Mouse (Mus musculus): Measurements from ENCODE around the gene Ccdc170.

Ccdc170 gene

DNA sequence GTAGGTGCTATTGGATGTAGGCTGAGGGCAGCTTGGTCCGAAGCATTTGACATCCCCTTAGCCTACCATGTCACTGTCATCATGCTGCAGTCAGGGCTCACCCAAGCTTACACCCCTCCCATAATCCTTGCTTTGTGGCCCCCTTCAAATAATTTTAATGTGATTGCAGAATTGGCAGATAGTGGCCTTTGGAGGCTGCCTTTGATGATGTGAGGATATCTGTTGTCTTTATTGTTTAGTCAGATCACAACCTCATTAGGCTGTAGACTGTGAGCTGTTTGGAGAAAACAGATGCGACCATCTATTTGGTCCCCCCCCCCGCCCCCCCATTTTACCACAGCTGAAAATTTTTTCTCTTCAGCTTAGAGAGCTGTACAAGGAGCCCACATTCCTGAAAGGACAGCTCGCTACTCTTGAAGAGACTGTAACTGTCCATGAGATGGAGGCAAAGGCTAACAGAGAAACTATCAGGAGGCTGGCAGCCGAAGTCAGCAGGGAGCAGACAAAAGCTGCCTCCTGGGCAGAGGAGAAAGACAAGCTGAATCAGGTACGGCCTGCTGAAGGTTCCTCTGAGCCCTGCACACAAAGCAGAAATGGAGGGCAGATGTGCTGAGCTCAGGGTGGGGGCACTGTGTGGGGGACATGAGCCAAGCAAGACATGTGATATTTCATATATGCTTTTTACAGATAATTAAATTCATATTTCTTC, 38.2 kb downstream of the Ccdc170 start:
- DNase-seq (ENCODE audit: low read depth, low spot score) = no peak

- peak; percentile 44 for DNase-seq (ENCODE audit: low read depth, low spot score)
These were observed 39.8 kb downstream of the Ccdc170 start for GRCm38 (mm10) chr10:4522116-4522515.

GRCm38 (mm10) chr10:4523078-4523477, 40.8 kb downstream of the Ccdc170 start:
- DNase-seq (ENCODE audit: low read depth, low spot score) = no peak

- DNase-seq (ENCODE audit: low read depth, low spot score) = no peak
These were observed 45.7 kb downstream of the Ccdc170 start for GRCm38 (mm10) chr10:4528043-4528442.

DNA sequence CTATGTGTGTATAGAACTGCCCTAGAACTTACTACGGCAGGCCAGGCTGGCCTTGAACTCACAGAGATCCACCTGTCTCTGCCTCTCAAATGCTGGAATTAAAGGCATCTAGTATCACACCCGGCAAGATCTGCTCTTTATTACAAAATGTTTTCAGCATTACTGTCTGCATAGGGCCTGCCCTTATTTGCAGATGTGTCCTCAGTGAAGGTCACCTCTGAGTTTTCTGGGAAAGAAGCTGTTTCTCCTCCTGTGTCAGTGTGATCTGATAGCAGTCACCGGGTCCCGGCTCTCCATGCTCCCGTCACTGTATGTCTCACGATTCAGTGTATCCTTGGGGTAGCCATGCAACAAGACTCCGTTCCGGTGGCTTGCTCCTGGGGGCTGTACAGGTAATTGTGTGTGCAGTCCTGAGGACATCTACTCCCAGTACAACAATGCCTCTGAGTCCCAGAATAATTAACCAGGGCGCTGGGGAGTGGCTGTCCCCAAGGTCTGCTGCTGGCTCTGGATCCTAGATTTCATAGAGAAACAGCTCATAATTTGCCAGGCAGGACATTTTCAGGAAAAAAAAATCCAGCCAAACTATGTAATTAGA, 48.4 kb downstream of the Ccdc170 start:
- no peak for DNase-seq (ENCODE audit: low read depth, low spot score)

DNA sequence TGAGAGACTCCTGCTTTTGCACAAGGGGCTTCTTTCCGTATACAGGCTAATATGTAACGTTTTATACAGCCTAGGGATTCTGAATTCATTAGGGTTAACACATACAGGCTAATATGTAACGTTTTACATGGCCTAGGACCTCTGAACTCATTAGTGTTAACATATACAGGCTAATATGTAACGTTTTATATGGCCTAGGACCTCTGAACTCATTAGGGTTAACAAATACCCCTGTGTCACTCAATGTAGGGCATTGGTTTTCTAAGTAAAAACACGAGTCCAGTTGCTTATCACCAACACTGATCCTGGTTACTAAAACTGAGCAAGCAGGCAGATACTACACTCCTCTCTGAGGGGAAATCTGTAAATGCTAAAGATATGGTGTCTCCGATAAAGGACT, 49.6 kb downstream of the Ccdc170 start:
- DNase-seq (ENCODE audit: low read depth, low spot score) = no peak

GRCm38 (mm10) chr10:4532731-4533130, 50.4 kb downstream of the Ccdc170 start:
- DNase-seq (ENCODE audit: low read depth, low spot score) = no peak

GRCm38 (mm10) chr10:4533873-4534272, 51.6 kb downstream of the Ccdc170 start:
- DNase-seq (ENCODE audit: low read depth, low spot score) = no peak

DNA sequence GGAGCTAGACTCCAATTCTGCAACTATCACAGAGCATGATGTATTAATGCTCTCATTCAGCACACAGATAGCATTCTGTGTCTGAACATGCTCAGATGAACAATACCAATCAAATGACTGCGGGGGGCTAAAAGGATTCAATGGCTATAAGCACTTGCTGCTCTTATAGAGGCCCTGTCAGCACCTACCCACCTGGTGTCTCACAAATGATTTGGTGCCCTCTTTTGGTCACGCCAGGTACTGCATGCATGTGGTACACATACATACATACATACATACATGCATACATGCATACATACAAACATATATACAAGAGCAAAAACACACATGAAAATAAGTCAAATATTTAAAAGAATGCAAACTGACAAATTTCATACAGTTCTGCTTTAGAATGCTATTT, 63.2 kb downstream of the Ccdc170 start:
- peak; percentile 81 for DNase-seq (ENCODE audit: low read depth, low spot score)

- no peak for DNase-seq (ENCODE audit: low read depth, low spot score)
These were observed 71.3 kb downstream of the Ccdc170 start for GRCm38 (mm10) chr10:4553442-4554119.

DNA sequence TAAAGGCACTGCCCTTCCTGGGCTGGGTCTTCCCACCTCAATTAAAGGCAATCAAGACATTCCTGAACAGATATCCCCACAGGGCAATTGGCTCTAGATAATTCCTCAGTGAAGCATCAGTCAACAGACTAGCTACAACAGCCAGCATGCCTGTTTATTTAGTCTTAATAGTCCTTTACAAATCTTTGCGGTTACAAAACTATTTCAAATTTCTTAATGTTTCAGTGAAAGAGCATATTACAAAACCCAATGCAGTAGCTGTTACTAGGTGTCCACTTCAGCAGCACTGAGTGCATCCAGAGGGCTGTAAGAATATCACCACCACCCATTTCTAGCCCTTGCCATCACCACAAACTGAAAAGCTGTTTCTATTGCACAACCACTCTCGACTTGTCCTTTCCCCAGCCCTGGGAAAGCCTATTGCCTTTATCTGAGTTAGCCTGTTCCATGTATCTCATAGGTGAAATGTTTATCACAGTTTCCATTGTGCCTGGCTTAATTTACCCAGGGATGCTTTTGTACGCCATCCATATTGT, 74.6 kb downstream of the Ccdc170 start:
- no peak for DNase-seq (ENCODE audit: low read depth, low spot score)

GRCm38 (mm10) chr10:4559132-4559531, 76.8 kb downstream of the Ccdc170 start:
- no peak for DNase-seq (ENCODE audit: low read depth, low spot score)

DNA sequence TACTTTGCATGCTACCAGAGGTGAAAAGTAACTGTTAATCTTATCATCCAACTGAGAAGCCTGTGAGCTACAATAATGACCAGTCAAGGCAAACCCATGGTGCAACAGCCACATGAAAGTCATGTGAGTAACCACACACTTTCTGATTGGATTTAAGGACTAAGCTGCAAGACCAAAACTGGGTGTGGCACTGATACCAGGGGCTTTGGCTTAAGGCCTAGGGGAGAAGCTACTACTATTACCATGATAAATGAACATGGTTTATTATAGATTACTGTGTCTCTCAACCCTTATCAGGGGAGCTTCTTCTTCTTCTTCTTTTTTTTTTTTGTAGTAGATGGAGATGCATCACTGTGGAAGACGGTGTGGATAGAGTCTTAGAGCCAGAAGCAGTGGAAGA, 82.8 kb downstream of the Ccdc170 start:
- no peak for DNase-seq (ENCODE audit: low read depth, low spot score)

DNA sequence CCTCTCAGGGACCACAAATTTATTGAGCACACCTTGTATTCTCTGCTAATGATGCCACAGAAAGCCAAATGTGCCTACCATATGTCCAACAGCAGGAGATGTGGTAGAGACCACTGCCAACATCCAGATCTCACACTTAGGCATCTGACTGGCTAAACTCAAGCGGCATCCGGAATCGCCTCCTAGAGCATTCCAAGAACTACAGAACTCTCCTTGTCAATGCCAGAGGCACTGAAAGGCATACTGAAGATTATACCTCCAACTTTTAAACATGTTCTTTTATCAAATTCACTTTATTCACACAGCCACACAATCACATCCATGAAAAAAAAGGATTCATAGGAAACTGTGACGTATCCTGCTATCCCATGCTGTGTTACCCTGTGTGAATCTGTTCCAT, 88.5 kb downstream of the Ccdc170 start:
- no peak for DNase-seq (ENCODE audit: low read depth, low spot score)

- peak; percentile 6 for DNase-seq (ENCODE audit: low read depth, low spot score)
These were observed 89.0 kb downstream of the Ccdc170 start for GRCm38 (mm10) chr10:4571304-4571703.

DNA sequence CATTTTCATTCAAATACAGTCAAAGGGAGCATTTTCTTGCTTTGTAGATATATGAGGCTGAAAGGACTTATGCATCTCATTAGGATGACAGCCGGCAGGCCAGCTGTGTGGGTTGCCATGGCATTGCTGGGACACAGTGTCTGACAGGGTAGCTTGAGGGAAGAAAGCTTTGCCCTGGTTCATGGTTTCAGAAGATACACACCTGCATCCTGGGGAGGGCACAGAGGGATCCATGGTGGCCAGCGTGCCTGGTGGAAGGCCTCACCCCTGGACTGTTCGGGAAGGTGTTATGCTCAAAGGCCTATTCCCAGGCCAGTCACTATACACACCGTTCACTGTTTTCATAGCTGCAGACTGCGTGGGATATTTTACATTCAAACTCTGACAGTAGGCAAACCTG, 99.6 kb downstream of the Ccdc170 start:
- no peak for DNase-seq (ENCODE audit: low read depth, low spot score)

DNA sequence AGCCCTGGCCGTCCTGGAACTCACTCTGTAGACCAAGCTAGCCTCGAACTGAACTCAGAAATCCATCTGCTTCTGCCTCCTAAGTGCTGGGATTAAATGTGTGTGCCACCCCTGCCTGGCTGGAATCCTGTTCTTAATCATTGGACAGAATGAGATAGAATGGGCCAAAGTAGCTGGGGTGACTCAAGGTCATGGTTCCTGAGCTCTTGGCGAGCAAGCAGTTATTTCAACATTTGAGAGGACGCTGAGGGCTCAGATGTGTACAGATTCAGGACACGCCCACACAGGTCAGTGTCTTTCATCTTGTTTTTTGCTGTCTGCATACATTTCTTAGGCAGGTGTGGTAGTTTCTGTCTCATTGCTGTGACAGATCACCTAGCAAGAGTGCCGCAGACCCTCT, 104.4 kb downstream of the Ccdc170 start:
- no peak for DNase-seq (ENCODE audit: low read depth, low spot score)

DNA sequence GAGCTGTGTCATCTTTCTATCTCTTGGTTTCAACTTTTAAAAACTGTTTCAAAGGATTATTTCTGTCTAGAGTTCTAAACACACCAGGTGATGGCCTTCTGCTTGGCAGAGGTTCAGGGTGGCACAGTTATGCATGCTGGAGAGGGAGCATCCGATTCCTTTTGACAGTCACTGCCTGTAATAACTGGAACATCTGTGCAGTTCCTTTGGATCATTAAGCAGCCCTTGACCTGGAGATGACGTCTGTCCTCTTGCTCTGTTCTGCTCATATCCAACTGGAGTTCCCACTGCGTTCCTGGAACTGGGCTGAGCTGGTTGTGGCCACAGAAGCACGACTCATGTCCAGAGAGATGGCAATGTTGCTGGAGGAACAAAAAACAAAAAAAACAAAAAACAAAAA, 107.3 kb downstream of the Ccdc170 start:
- DNase-seq (ENCODE audit: low read depth, low spot score) = no peak

DNA sequence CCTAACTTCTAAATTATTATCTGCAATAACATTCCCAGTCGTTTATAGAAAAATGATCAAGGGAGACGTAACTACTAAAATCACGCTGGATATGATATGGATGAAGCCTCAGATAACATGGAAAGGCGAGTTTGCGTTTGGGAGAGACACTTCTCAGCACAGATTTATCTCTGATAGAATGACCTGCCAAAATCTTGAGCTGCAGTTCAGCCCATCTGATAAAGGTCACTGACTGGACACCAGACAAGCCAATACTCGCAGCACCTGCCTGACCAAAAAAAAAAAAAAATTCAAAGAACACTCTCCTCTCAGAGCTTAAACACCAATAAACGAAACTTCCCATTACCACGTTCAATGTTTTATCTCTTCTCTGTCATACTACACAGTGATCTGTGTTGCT, 108.7 kb downstream of the Ccdc170 start:
- no peak for DNase-seq (ENCODE audit: low read depth, low spot score)

DNA sequence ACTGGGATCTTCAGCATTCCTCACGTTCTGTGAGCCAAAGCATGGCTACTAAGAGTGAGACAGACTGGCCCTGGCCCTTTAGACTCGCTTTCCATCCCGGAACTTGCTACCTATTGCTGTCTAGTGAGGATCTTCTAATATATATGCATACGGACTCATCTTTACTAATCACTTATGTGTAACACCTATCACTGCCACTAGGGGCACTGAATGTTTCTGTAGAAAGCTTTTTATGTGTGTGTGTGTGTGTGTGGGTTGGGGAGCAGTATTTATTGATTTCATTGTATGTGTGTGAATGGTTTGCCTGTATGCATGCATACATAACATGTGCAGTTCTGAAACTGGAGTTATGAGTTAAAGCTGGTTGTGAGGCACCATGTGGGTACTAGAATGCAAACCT, 111.5 kb downstream of the Ccdc170 start:
- DNase-seq (ENCODE audit: low read depth, low spot score) = peak; percentile 37

- no peak for DNase-seq (ENCODE audit: low read depth, low spot score)
These were observed 114.9 kb downstream of the Ccdc170 start for GRCm38 (mm10) chr10:4597211-4597610.

DNA sequence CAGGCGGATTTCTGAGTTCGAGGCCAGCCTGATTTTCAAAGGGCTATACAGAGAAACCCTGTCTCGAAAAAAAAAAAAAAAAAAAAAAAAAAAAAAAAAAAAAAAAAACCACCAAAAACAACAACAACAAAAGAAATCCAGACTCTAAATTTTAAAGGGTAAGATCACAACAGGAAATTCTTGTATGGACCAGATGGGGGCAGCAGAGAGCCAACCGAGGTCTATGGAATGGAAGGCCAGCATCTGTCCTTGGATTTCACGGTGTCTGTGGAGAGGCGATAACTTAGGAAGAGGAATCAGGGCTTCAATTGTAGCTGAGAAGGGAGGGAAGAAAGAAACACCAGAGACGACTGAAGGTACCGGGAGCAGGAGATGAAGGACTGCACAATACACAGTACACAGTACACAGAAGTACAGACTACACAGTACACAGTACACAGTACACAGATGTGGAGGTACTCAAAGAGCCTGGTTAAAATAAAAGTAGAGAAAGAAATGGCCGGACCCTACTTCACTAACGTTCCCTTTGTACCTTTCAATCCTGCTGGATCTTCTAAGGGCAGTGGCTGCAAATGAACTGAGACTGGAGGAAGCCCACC, 116.0 kb downstream of the Ccdc170 start:
- DNase-seq (ENCODE audit: low read depth, low spot score) = peak; percentile 65

Data from ES-CJ7 (cell line).